Mouse (Mus musculus) thymus, postnatal 10 days (tissue): ENCODE data around the gene Osbpl10.
"Not testable (repeated sequence)": the region's sequence is repeated elsewhere in the genome, so short reads cannot be mapped to it uniquely, and the experiment has no call there.

Experiments used
- DNase-seq, 2 experiments: peaks; one replicate each; pipeline ENCODE4 v3.0.0; 2021; ENCODE audit warnings: low spot score in 2 of 2

Gene Osbpl10

DNA sequence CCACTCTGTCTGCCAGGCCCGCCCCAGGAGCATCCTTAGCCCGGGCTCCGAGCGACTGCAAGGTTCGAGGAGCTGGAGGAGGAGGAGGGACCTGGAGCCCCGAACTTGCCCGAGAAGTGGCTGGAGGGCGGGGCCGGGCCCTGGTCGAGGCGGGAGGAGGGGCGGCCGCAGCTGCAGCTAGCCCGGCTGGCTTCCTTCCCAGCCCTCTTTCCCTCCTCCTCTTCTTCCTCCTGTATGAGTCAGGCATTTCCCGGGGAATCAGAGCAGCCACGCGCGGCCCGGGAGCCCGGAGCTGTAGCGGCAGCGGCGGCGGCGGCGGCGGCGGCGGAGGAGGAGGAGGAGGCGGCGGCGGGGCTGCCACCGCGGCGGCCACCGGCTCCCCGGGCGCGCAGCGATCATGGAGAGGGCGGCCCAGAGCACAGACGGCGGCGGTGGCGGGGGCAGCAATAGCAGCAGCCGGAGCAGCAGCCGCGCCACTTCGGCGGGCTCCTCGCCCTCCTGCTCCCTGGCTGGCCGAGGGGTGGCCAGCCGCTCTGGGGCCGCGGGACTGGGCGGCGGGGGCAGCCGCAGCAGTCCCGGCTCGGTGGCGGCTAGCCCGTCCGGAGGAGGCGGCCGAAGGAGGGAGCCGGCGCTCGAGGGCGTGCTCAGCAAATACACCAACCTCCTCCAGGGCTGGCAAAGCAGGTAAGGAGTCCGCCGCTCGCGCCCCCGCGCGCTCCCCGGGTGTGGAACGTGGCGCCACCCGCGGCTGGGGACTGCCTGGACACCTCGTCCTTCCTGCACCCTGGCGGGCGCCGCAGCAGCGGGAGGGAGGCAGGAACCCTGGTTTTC lies at the start of gene Osbpl10:
Osbpl10 (plus strand) TSS at position 289 of the 831 bp plus-strand sequence.
- DNase-seq: peak in 1 of 2 experiments; percentile 12

DNA sequence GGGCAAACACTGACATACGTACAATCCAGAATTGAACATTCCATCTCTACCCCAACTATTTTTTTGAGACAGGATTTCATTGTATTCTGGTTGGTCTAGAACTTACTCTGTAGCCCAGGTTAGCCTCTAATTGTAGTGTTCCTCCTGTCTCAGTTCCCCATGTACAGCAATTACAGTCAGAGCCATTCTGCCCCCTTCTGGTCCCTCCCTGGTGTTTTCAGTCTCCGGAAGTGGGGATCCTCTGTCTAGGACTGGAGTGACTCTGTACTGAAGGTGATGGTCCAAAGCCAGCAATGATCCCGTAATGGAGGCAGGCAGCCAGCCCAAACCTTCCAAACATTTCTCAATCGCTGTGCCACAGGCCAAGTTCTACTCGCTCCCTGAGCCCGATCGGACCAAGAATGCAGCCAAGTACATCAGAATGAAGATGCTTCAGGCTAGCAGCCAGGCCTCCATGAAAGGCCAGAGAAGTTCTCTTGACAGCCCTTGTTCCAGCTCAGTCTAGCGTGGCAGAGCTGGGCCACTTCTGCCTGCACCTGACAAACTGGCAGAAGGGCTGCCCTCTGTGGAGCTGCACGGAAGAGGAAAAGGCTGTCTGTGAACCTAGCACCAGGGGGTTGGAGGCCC lies 47.8 kb upstream of the Osbpl10 start:
- DNase-seq: no peak

DNA sequence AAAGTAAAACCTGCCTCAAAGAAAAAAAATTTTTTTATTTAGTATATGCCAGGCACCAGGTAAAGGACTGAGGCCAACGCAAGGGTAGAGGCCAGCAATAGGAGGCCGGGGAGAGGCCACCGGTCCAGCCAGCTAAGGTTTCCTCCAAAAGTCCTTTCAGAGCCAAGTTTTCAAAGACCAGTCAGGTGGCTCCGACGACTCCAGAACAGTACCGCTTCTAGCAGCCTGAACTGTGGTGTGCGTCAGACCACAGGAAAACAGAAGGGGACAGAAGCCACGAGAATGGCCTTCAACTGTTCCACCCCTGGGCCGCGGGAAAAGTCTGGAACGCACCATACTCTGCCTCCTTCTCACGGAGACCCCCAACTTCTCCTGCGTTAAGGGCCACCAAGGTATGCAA lies 45.8 kb upstream of the Osbpl10 start:
- peak in 1 of 2 experiments; percentile 8 for DNase-seq

DNA sequence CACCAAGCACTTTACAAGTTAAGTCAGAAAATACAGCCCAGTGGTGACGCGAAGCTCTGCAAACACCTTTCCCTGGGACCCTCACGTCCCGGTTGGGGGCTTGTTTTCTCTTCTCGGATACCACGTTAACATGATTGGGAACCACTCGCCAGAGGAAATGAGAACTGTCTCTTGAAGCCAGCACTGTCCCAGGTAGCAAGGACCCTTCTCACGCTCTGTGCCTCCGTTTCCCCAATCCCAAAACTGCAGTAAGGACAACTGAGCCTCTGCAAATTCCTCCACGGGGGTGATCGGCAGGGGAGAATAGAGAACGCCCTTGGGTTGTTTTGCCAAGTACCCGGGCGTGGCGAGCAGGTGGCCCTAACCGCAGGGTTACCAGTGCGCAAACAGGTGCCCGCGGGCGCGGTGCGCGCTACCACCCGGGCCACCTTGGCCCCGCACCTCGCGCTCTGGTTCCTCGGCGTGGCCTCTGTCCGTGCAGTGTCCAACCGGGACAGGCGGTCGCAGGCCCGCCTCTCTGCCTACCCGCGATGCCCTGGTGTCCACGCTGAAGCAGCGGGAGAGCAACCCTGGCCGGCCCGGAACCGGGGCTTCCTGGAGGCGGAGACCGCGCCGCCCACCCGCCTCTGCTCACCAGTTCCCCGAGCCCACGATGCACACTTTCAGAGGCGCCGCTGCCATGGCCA lies 45.2 kb upstream of the Osbpl10 start:
- DNase-seq: no peak

DNA sequence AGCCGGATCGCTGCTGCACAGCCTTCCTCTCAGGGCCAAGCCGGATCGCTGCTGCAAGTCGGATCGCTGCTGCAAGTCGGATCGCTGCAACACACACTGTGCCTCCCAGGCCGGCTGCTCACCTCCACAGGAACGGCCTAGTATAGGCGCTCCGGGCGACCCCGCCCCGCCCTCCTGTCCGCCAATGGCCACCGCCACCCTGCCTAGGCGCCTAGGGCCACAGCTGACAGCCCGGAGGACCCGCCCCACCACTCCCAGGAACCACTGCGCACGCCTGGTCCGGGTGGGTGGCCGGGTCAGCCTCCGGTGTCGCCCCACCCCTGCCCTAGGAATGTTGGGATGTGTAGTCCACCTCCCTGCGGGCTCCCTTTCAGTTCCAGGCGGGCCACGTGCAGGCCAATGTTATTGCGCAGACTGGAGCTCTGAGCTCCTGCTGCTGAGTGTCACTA lies 44.6 kb upstream of the Osbpl10 start, which contains the start of gene Gpd1l:
Gpd1l (minus strand) TSS at position 265 of the 449 bp plus-strand sequence.
- DNase-seq: peak; percentile 72 to 80

DNA sequence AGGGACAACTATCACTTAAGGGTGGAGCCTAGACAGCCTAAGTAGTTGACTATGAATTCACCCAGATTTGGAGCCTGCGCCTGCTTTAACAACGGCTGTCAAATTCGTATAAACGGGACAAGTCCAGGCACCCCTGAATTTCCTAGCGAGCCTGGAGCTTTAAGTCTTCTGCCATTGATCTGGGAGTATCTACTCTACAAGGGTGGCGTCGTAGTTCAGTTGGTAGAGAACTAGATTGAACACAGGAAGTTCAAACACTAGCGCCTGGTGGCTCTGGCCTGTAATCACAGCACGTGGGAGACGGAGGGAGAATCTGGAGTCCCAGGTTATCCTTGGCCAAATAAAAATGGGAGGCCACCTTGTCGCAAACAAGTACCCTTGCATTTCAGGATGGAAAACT lies 44.1 kb upstream of the Osbpl10 start:
- DNase-seq: peak; percentile 16 to 20

DNA sequence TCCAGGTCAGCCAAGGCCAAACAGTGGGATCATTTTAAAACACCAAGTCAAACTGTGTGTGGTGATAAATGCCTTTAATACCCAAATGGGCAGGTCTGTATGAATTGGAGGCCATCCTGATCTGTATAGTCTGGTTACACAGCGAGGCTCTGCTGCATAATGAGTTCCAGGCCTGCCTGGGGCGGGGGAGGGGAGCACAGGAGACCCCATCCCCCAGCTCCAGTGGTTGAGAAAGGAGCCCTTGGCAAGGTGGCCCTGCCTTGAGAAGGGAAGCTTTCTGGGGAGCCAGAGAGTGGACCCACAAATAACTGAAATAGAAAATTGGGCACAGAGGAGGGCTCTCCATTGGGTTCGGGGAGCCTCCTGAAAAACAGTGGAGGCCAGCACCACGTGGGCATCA lies 43.0 kb upstream of the Osbpl10 start:
- no peak for DNase-seq

DNA sequence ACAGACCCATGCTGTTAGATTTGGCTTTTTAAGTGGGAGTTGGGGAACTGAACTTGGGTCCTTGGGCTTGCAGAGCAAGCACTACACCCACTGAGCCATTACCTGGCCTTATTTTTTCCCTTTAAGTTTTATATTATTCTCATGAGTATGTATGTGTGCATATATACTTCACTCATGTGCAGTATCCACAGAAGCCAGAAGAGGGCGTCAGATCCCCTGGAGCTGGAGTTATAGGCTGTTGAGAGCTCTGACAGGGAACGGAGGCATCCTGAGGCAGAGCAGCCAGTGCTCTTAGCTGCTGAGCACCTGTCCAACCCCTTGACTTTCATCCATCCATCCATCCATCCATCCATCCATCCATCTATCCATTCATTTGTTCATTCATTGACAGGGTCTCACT lies 41.7 kb upstream of the Osbpl10 start:
- no peak for DNase-seq

DNA sequence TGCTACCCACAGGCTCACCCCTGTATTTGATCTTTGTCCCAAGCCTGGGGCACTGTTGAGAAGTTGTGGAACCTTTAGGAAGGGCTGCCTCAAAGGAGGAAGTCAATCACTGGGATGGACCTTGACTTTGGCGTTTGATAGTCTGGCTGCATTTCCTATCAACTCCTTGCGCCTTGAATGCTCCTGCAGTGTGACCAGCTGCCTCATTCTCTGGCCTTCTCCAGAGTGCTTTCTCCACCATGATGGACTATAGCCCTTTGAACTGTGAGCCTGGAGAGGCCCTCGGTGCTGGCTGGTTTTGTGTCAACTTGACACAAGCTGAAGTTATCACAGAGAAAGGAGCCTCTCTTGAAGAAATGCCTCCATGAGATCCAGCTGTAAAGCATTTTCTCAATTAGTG lies 33.7 kb upstream of the Osbpl10 start:
- DNase-seq: no peak

DNA sequence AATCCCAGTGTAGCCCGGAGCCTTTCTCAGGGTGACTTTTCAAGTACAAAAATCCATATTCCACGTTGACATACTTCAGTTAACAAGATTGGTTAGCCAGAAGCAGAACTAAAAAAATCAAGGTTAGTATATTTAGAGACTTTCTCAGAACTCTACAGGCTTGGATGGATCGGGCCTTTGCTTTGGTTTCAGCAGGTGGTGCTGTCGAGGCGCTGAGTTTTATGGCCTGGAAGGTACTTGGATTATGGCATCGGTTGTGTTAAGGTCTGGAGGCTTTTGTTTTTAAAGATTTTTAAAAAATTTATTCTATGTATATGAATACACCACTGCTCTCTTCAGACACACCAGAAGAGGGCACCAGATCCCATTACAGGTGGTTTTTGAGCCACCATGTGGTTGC lies 32.8 kb upstream of the Osbpl10 start:
- no peak for DNase-seq

DNA sequence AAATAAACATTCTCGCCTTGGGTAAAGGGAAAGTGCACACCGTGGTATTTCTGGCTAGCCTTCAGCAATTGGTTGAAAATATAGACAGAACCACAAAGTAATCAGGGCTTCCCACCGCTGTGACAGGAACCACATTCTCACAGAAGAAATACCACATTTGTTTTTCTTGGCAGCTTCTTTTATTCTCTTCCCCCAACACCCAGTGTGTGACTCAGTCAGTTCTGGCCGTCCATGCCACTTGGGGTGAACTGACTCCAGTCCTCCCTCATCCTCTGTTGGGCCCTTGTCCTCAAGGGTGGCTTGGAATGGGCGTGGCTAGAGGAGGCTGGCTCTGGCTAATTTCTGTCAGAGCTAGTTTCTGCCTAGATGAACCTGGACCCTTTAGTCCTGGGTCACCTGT lies 30.0 kb upstream of the Osbpl10 start:
- no peak for DNase-seq

DNA sequence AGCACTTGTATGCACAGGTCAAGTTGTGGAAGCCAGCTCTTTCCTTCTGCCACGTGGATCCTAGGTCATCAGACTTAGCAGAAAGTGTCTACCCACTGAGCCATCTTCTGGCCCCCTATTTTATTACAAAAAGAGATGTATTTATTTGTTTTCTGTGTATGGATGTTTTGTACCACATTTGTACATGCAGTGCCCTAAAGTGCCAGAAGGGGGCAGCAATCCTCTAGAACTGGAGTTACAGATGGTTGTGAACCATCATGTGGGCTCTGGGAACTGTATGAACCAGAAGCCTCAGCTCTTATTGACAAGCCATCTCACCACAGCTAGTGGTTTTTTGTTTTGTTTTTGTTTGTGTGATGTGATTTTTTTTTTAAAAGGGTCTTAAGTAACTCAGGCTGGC lies 25.5 kb upstream of the Osbpl10 start:
- DNase-seq: no peak

DNA sequence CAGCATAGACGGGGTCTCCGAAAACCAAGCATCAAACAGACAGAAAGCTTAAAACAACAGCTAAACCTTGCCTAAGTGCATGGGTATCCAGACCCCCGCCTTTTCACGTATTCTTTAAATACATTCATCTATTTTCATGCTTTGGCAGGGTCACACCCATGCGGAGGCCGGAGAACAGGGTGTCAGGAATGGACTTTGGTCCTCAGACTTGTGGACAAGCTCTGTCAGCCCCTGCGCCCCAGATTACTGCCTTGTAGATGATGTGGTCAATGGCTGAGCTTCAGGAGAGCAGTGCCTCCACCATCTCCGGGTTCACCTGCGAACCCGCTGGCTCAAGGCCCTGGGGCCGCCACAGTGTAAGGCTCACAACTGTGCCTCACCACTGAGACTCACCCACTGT lies 23.0 kb upstream of the Osbpl10 start:
- DNase-seq: no peak

DNA sequence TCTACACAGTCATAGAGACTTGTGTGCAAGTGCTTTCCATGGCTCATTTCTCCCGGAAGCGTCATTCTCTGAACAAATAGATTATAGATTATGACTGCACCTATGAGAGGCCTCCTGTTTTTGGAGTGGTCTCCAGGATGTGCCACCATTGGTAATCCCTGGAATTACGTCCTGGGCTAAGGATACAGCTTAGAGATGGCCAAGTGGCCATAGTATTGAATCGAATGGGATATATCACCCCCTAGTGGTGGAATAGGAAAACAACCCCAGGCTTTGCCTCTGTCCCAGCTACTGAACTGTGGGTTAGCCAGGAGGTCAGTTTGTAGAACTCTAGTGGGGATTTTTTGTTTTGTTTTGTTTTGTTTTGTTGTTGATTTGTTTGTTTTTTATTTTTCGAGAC lies 21.4 kb upstream of the Osbpl10 start:
- peak in 1 of 2 experiments; percentile 33 for DNase-seq

DNA sequence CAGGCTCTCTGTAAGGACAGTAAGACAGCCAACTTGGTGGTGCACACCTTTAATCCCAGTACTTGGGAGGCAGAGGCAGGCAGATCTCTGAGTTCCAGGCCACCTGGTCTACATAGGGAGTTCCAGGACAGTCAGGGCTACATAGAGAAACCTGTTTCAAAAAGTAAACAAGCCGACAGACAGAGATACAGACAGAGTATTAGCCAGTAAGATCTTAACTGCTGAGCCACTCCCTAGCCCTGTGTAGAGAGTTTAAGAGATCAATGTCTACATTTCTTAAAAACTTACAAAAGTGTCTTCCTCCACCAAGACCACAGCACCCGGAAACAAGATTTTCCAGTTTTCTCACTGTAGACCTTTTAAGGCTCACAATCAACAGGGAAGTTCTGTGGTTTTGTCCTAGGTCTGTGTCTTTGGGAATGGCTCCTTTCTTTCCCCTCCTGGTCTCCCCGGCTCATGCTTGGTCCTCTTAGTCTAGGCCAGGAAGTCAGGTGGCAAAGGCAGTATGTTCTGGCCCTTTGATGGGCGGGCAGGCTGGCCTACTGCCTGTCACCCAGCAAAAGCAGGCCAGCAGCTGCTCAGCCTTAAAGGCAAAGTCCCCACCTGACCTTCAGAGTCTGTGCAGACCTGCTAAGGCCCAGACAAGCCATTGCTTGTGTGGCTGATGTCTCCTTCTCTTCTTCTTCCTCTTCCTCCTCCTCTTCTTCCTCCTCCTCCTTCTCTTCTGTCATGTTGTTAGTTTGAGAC lies 18.2 kb upstream of the Osbpl10 start:
- DNase-seq: no peak

DNA sequence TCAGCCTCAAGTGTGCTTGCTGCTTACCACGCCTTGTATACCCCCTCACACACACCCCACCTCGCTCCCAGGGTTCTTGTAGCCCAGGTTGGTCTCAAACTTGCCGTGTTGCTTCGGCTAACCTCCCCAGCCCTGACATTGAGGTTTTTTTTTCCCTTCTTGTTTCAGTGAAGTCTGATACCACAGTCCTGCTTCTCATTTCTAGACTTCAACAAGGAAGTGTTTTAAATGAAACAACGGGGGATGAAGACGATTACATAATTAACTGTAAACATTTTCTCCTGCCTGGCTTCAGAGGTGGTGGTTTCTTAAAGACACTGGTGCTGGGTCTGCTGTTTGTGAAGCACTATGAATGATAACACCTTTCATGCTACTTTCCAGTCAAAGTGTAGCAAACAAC lies 17.5 kb upstream of the Osbpl10 start:
- no peak for DNase-seq

DNA sequence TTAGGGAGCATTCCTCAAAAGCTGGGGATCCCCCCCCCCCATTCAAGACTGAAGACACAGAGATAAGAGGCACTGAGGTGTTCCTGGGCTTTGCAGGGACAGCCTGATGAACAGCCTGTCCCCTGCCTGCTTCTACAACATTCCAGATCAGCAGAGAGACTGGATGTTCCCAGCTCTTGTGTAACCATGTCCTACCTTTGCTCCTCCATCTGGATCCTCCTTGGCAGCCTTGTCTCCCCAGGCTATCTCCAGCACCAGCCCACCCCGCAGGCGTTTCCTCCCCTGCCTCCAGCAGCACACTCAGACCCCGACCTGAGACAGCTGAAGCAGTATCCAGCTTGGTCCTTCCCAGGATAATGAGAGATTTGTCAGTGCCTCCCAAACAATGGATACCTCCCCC lies 14.3 kb upstream of the Osbpl10 start:
- DNase-seq: no peak

DNA sequence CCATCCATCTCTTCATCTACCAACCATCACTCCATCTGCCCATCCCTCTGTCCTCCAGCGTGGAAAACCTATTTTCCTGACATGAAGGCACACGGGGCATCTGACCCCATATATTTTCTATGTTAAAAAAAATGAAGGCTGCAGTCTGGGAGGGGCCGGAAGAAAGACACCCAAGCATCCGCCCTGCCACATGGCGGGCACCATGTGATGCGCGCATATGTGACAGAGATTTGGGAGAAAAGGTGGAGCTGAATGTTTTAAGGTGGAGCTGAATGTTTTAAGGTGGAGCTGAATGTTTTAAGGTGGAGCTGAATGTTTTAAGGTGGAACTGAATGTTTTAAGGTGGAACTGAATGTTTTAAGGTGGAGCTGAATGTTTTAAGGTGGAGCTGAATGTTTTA lies 12.1 kb upstream of the Osbpl10 start:
- not testable (repeated sequence) for DNase-seq

DNA sequence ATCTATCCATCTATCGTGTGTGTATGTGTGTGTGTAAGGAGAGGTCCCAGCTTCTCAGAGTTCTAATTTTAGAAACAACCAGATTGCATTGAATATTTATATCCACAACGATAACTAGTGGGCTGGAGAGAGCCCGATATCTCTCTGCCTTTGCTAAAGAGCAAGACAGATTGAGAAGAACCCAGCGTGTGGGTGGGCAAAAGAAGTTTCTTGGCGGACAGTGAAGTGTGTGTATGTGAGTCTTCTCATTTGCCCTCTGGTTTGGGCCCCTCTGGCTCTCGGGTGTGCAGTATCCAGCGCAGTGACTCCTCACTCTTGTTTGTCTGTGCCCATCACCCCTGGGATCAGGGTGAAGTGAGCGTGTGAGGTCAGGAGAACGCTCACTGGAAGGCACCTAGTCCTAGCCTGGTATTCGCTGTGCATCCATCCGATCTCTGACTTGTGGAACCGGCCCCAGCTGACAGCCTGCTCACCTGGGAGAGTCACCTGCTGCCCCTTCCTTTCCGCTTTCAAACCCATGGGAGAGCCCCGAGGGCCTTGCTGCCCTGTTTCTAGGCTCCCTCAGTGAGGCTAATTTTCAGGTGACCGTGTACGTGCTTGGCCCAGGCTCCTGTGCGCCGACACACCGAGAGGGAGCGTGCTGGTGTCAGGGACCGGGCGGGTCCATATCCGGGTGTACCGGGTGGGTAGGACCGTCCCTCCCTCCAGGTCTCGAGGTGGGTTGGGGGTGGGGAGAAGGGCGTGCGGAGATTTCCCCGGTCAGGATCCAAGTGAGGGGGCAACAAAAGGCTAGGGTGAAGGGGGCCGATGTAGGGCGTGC lies 698 bp upstream of the Osbpl10 start:
- no peak for DNase-seq

DNA sequence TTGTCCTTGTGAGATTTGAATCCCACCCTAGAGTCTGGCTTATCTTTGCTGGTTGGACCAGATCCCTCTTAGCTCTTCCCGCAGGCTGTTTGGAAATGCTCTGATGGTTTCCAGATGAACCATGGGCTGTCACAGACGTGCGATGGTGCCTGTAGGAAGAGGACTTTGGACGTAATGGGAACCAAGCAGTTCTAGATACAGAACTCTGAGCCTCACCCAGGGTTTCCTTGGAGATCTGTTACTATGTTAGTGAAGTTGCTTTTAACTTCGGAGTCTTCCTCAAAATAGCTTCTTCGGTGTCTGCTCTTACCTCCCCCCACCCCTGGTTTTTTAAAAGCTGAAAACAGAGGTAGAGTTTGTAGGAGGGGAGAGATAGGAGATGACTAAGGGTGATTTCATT lies 1.6 kb downstream of the Osbpl10 start:
- DNase-seq: no peak
